Mouse (Mus musculus) lung, postnatal 0 days (tissue): ENCODE data around the gene Hps4. TPM values are rescaled to one million over a fixed set of nuclear protein-coding genes. Genes with fewer than 3 reads are reported as not detected.

Experiments
- ATAC-seq: fragments of 200-750 bp; cut with Nextera tagmentation; 2 replicates; pipeline ENCODE4 v1.8.0; 2017; ENCODE audit warnings: moderate library complexity
- DNase-seq: peaks from one replicate; pipeline ENCODE4 v3.0.0-alpha.2; 2016; ENCODE audit warnings: low spot score
- H3K27ac ChIP-seq: fragments of 300-500 bp; sonication (generic); 2 replicates; pipeline ENCODE4 v1.5.1; 2014; ENCODE audit warnings: antibody characterized with exemption, mild to moderate bottlenecking, low read length, mixed read lengths
- H3K27me3 ChIP-seq: fragments of 300-500 bp; sonication (generic); replicated peaks from 2 replicates; pipeline ENCODE4 v1.6.1; 2014; ENCODE audit warnings: low read length, mixed read lengths; ENCODE audit not compliant: insufficient read depth
- H3K36me3 ChIP-seq: fragments of 300-500 bp; sonication (generic); 2 replicates; pipeline ENCODE4 v1.6.1; 2014; ENCODE audit warnings: low read length, mixed read lengths; ENCODE audit not compliant: insufficient read depth
- H3K4me1 ChIP-seq: fragments of 300-500 bp; sonication (generic); 2 replicates; pipeline ENCODE4 v1.6.1; 2014; ENCODE audit warnings: antibody characterized with exemption, low read depth, low read length, mixed read lengths; ENCODE audit not compliant: insufficient read depth
- H3K4me2 ChIP-seq: fragments of 300-500 bp; sonication (generic); replicated peaks from 2 replicates; pipeline ENCODE4 v1.6.1; 2014; ENCODE audit warnings: low read depth, mild to moderate bottlenecking, low read length, moderate library complexity, mixed read lengths
- H3K4me3 ChIP-seq: fragments of 300-500 bp; sonication (generic); 2 replicates; pipeline ENCODE4 v1.5.1; 2014; ENCODE audit warnings: low read depth, low read length
- H3K9ac ChIP-seq: fragments of 300-500 bp; sonication (generic); replicated peaks from 2 replicates; pipeline ENCODE4 v1.6.1; 2014; ENCODE audit warnings: low read depth, mild to moderate bottlenecking
- H3K9me3 ChIP-seq: fragments of 300-500 bp; sonication (generic); 2 replicates; pipeline ENCODE4 v1.6.1; 2016; ENCODE audit warnings: low read length, mixed read lengths
- CTCF ChIP-seq: IDR thresholded peaks from 2 replicates; pipeline ENCODE4 v1.5.1; 2016; ENCODE audit warnings: antibody characterized with exemption, mild to moderate bottlenecking
- EP300 ChIP-seq: IDR thresholded peaks from 2 replicates; pipeline ENCODE4 v1.6.1; 2016; ENCODE audit warnings: antibody characterized with exemption, mild to moderate bottlenecking, control low read depth
- WGBS: fragments of 180-500 bp; shearing (Covaris S2); extraction: QIAGEN DNeasy Blood & Tissue Kit; methylation state at CpG from one replicate; pipeline ENCODE4 v1.1.7; 2014; 5-methylcytosine and 5-hydroxymethylcytosine counted together
- polyA plus RNA-seq: library from polyadenylated mRNA; unstranded; fragments of >200 nt; fragmentation: Nextera tagmentation; extraction: Ambion mirVana; gene quantifications from 2 replicates; pipeline ENCODE4 v1.2.1, GENCODE M21; 2015

Hps4 gene
- polyA plus RNA-seq, 1 experiment from 2014 or later: 19.7 TPM

DNA sequence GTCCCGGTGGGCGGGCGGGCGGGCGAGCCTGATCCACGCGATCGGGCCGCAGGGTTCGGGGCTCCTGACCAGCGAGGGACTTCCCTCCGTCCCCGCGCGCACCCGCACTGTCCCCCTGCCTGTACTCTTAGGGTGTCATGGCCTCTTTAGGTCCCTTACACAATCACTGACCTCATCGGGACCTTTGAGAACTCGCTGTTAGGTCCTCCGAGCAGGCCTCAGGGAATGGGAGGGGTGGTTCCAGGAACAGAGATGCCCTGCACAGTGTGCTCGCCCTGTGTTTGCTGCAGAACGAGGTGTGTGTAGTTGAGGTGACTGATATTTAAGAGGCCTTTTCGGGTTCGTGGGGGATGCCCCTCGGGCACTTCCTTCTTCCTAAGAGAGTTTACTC lies 317 bp downstream of the Hps4 start:
- Histone ChIP-seq H3K27ac (peak overlapping the region; percentile 78), H3K9me3 (no peaks in the 10 kb centered on the region), H3K9ac (peak overlapping the region; percentile 76), H3K4me2 (peak overlapping the region; percentile 65), H3K36me3 (no peaks in the 10 kb centered on the region), H3K4me3 (peak overlapping the region; percentile 87), H3K4me1 (0 out of 2 replicates have a peak, but pooled peaks cover 3% of the 10 kb centered on the region), H3K27me3 (no peaks in the 10 kb centered on the region)
- DNase-seq (peak; percentile 69), ATAC-seq (peak; percentile 85)
- WGBS: 0% methylated on average over 24 of the region's 24 CpGs
- TF ChIP-seq EP300: no peak
- TF ChIP-seq CTCF: 0 out of 2 replicates have a peak, but pooled peaks have one; percentile 7

DNA sequence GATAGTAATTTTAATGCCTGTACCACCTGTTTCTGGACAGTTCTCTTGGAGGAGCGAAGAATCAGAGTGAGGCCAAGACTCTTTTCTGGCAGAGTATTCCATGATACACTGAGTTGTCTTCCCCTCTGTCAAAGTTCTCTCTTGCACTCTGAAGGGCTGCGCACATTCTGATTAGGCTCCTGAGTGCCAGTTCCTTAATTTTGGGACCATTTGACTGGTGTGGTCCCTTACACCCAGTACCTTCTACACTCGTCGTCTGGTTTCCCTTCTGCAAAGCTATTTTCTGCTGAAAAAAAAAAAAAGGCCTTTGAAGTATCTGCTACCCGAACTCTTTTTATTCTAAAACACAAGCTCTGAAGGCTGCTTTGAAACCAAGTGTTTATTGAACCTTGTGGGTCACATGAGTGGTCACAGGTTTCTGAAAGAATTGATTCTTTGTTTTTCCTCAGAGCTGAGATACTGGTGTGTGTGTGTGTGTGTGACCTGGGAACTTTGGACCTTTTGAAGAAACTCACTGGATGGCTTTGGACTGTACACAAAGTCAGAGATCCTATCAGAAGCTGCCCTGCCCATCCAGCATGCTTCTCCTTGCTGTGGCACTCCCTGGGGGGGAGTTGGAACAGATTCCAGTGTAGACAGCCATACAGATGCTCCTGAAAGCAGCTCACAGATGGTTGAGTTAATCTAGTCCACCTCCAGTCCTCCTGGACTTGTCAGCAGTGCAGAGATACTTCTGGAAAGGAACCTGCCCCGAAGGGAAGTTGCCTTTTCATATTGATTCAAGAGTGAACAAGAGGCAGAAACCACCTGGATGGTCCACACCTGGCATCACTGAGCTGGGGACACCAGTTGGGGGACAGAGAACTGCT lies 1.4 kb downstream of the Hps4 start:
- H3K27me3 ChIP-seq: no peaks in the 10 kb centered on the region
- DNase-seq (no peak), ATAC-seq (no peak)
- H3K36me3 ChIP-seq: peaks cover under 1% of the 10 kb centered on the region; the same call in 1 of the 2 replicates
- no peak overlapping the region for H3K4me3 ChIP-seq
- H3K27ac ChIP-seq: no peak overlapping the region
- WGBS: 74% methylated on average over 6 of the region's 6 CpGs
- 0 out of 2 replicates have a peak, but pooled peaks cover 3% of the 10 kb centered on the region for H3K4me1 ChIP-seq
- no peak overlapping the region for H3K4me2 ChIP-seq
- TF ChIP-seq CTCF: no peak
- no peak for TF ChIP-seq EP300
- H3K9ac ChIP-seq: no peak overlapping the region
- H3K9me3 ChIP-seq: no peaks in the 10 kb centered on the region

DNA sequence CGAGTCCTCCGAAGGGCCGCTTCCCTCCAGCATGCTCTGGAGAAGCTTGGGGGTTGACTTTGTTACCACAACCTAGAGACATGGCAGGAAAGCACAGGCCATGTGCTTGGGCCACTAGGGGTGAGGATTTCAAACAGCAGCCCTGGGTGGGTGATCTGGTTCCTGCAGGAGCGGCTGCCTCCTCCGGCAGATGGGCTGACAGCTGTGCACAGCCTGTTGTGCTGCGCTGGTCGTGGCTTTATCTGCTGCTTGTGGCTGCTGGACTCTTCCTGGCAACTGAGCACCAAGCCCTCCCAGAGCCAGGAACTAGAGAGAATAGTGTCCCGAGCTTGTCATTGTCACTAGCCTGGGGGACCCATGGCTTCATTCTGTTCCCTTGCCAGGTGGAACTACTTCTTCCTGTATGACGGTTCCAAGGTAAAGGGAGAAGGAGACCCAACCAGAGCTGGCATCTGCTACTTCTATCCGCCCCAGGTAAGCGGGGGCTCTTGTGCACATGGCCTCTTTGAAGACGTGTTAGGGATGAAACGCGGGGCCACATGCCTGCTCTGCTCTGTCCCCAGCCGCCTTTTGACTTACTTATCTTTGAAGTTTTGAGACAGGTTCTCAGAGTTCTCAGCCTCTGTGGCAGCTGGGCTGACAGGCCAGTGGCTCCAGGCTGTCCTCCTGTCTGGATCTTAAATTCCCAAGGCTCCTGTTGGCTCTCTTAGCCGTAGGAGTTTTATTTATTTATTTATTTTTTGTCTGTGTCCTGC lies 3.5 kb downstream of the Hps4 start:
- H3K4me3 ChIP-seq: no peak overlapping the region
- 0 out of 2 replicates have a peak, but pooled peaks cover 3% of the 10 kb centered on the region for H3K4me1 ChIP-seq
- no peaks in the 10 kb centered on the region for H3K27me3 ChIP-seq
- TF ChIP-seq CTCF (no peak), EP300 (no peak)
- no peak overlapping the region for H3K9ac ChIP-seq
- WGBS: 85% methylated on average over 16 of the region's 16 CpGs
- H3K4me2 ChIP-seq: no peak overlapping the region
- peaks cover 12% of the 10 kb centered on the region; the same call in 1 of the 2 replicates for H3K36me3 ChIP-seq
- DNase-seq: no peak
- no peak for ATAC-seq
- no peak overlapping the region for H3K27ac ChIP-seq
- no peaks in the 10 kb centered on the region for H3K9me3 ChIP-seq

DNA sequence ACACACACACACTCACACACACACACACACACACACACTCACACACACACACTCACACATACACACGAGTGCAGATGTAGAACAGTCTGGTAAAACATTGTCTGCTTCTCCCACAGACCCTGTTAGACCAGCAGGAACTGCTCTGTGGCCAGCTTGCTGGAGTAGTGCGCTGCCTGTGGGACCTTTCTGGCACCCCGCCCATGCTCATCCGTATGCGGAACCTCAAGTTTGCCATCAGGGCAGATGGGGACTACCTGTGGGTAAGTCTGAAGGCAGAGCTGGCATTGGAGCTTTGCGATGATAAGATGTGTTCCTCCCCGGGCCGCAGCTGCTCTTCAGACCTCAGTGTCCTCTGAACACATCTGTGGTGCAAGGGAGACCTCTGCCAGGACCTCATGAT lies 6.3 kb downstream of the Hps4 start:
- 86% methylated on average over 8 of the region's 8 CpGs for WGBS
- Histone ChIP-seq H3K27ac (no peak overlapping the region), H3K4me3 (no peak overlapping the region), H3K27me3 (no peaks in the 10 kb centered on the region), H3K9ac (no peak overlapping the region), H3K4me2 (no peak overlapping the region), H3K4me1 (no peaks in the 10 kb centered on the region), H3K9me3 (no peaks in the 10 kb centered on the region), H3K36me3 (peaks cover 20% of the 10 kb centered on the region; the same call in 1 of the 2 replicates)
- TF ChIP-seq CTCF: no peak
- no peak for TF ChIP-seq EP300
- no peak for ATAC-seq
- no peak for DNase-seq

DNA sequence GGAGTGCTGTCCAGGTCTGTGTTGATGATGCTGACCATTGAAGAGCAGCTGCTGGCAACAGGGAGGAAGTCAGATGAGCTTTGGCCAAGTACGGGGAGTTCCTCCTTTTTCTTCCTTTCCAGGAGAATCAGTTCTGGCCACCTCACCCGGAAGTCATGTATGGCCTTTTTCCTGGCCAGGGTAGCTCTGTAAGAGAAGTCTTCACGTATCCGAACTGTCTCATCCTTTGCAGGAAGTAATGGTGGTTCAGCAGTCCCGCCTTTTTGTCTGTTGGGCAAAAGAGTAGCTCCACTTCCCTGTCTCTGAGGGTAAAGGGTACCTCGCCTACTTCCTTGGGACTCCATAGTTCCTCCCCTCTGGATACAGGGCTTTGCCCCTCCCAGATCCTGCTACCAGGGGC lies 12.6 kb downstream of the Hps4 start:
- DNase-seq (peak; percentile 44), ATAC-seq (peak; percentile 22)
- H3K9ac ChIP-seq: no peak overlapping the region
- no peaks in the 10 kb centered on the region for H3K4me1 ChIP-seq
- TF ChIP-seq EP300 (no peak), CTCF (no peak)
- H3K4me2 ChIP-seq: no peak overlapping the region
- H3K9me3 ChIP-seq: no peaks in the 10 kb centered on the region
- no peak overlapping the region for H3K27ac ChIP-seq
- 75% methylated on average over 6 of the region's 6 CpGs for WGBS
- no peak overlapping the region for H3K4me3 ChIP-seq
- no peaks in the 10 kb centered on the region for H3K27me3 ChIP-seq
- peaks cover 20% of the 10 kb centered on the region for H3K36me3 ChIP-seq

DNA sequence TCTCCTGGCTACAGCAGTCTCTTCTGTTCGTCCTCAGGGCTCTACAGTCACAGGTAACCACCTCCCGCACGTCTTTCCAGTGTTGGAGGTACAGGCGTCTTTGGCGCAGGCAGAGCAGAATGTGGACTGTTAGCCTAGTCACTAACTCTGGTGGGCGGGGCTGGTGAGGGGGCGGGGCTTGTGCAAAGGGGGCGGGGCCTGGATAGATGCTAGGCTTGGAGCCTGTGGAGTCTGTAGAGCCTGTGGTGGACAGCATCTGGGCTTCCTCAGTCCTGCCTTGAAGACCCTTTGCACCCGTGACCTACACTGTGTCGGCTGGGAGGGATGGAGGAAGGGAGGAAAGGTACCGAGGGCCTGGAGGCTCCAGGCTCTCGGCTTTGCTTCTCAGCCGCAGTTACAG lies 13.0 kb downstream of the Hps4 start, which contains the start of gene Gm6583:
TSS of gene Gm6583 (minus strand) at position 124 of the 400 bp plus-strand sequence.
- TF ChIP-seq CTCF: no peak
- no peak for TF ChIP-seq EP300
- Histone ChIP-seq H3K9ac (no peak within 1 kb of the TSS), H3K27ac (no peak within 1 kb of the TSS), H3K4me3 (no peak within 1 kb of the TSS), H3K4me2 (no peak within 1 kb of the TSS), H3K9me3 (no peaks in the 10 kb centered on the region), H3K4me1 (no peaks in the 10 kb centered on the region), H3K27me3 (no peaks in the 10 kb centered on the region), H3K36me3 (peaks cover 18% of the 10 kb centered on the region)
- WGBS: 58% methylated on average over 13 of the region's 13 CpGs
- peak; percentile 53 for ATAC-seq
- no peak for DNase-seq
